ENCODE assay signal across 8 mouse cellular contexts in the genomic region with DNA sequence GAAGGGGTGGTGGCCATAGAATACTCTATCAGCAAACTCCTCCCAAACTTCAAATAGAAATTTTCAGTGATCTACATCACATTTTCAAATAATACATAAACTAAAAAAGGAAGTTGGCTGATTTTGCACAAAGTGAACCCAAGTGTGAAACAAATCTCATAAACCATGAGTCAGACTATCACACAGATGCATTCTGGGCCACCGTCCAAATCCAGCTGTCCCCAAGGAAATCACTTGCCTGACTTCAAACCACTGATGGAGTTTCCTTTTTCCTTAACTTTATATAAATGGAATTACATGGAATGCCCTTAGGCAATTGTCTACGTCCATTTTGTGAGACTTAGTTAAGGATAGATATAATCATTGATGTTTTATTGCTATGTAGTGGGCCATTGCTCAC.
A peak's percentile ranks its signal among the peaks of the same experiment; 100 is the strongest.
DNase-seq lines count a peak whose midpoint lies in the region; ATAC-seq and TF ChIP-seq lines count a peak whose summit lies in the region.
"Had no signal": no experiment of that assay in that cellular context is flagged by ENCODE, and none has a peak within 500 bp of the region (broad histone marks: within the 10 kb centered on the region; RNA-seq: fewer than 3 reads in every experiment).

No protein-coding gene starts in this region.

- no peak overlapping the region for H3K4me3 ChIP-seq in lung, embryonic 15.5 days
- H3K4me3 ChIP-seq in lung, postnatal 0 days (ENCODE audit: low read depth, low read length): no peak overlapping the region
- H3K4me3 ChIP-seq: limb, embryonic 12.5 days had no signal

- H3K36me3 ChIP-seq in lung, embryonic 15.5 days: no peaks in the 10 kb centered on the region
- H3K36me3 ChIP-seq in lung, postnatal 0 days (ENCODE audit: insufficient read depth, low read length): no peaks in the 10 kb centered on the region
- H3K36me3 ChIP-seq: limb, embryonic 12.5 days had no signal

- H3K27ac ChIP-seq in lung, embryonic 15.5 days: no peak overlapping the region
- no peak overlapping the region for H3K27ac ChIP-seq in lung, postnatal 0 days (ENCODE audit: low read length)
- H3K27ac ChIP-seq: limb, embryonic 12.5 days had no signal

- H3K4me2 ChIP-seq in lung, embryonic 15.5 days: no peak overlapping the region
- no peak overlapping the region for H3K4me2 ChIP-seq in lung, postnatal 0 days (replicated peaks; ENCODE audit: low read depth, low read length)
- H3K4me2 ChIP-seq: limb, embryonic 12.5 days had no signal

- ATAC-seq in lung, embryonic 15.5 days (ENCODE audit: borderline replicate concordance, extremely low read depth, low FRiP score, low TSS enrichment): peak; percentile 11; the same call in 1 of the 2 replicates
- ATAC-seq in lung, postnatal 0 days: no peak
- no peak for ATAC-seq in inflammation-experienced regulatory T-cells, adult 6 months

- H3K4me1 ChIP-seq in lung, embryonic 15.5 days: no peaks in the 10 kb centered on the region
- no peaks in the 10 kb centered on the region for H3K4me1 ChIP-seq in lung, postnatal 0 days (ENCODE audit: insufficient read depth, low read depth, low read length)
- H3K4me1 ChIP-seq: limb, embryonic 12.5 days had no signal

- no peak for TF ChIP-seq EP300 in lung, postnatal 0 days (IDR thresholded peaks at IDR 0.05)

- no peak overlapping the region for H3K9ac ChIP-seq in lung, embryonic 15.5 days
- H3K9ac ChIP-seq in lung, postnatal 0 days (replicated peaks; ENCODE audit: low read depth): no peak overlapping the region
- H3K9ac ChIP-seq: limb, embryonic 12.5 days had no signal

- WGBS in lung, embryonic 15.5 days: 39% methylated on average over 2 of the region's 2 CpGs
- WGBS in lung, postnatal 0 days: 47% methylated on average over 2 of the region's 2 CpGs

- no peak for TF ChIP-seq CTCF in lung, postnatal 0 days (IDR thresholded peaks at IDR 0.05)

- no peaks in the 10 kb centered on the region for H3K27me3 ChIP-seq in lung, embryonic 15.5 days
- H3K27me3 ChIP-seq in lung, postnatal 0 days (replicated peaks; ENCODE audit: insufficient read depth, low read length): no peaks in the 10 kb centered on the region
- H3K27me3 ChIP-seq: limb, embryonic 12.5 days had no signal

- DNase-seq in lung, postnatal 25 days (ENCODE audit: low spot score): no peak
- DNase-seq in adrenal gland, postnatal 25 days: peak; percentile 45
- peak; percentile 76 for DNase-seq in heart, adult 8-10 months (ENCODE audit: low spot score)
- peak; percentile 11 for DNase-seq in lung, postnatal 0 days (ENCODE audit: low spot score)
- DNase-seq in cerebellum, adult 11 months: no peak

- H3K9me3 ChIP-seq in lung, embryonic 15.5 days: no peaks in the 10 kb centered on the region
- H3K9me3 ChIP-seq in lung, postnatal 0 days (ENCODE audit: low read length): no peaks in the 10 kb centered on the region
- H3K9me3 ChIP-seq: limb, embryonic 12.5 days had no signal

Comparison
In these comparisons a context has a peak if more than half of its experiments do, and no peak if none do; other contexts are left out.
1. DNase-seq: peak in adrenal gland, postnatal 25 days (single experiment), heart, adult 8-10 months (single experiment) and lung, postnatal 0 days (single experiment); none in lung, postnatal 25 days (single experiment) and cerebellum, adult 11 months (single experiment).